Mouse (Mus musculus) liver, embryonic 11.5 days (tissue): Measurements from ENCODE around the gene Olfr97. TPM values are rescaled to one million over a fixed set of nuclear protein-coding genes. Genes with fewer than 3 reads are reported as not detected.

ENCODE experiments used
- ATAC-seq: fragments of 200-750 bp; cut with Nextera tagmentation; replicated peaks from 2 replicates; pipeline ENCODE4 v1.8.0; 2017; ENCODE audit warnings: moderate number of reproducible peaks, mild to moderate bottlenecking, moderate TSS enrichment, moderate library complexity; ENCODE audit not compliant: low FRiP score
- DNase-seq: peaks from one replicate; pipeline ENCODE4 v3.0.0-alpha.2; 2017; ENCODE audit warnings: low spot score
- H3K27ac ChIP-seq: fragments of 300-500 bp; sonication (generic); 2 replicates; pipeline ENCODE4 v1.5.1; 2014; ENCODE audit warnings: mild to moderate bottlenecking, low read depth, low read length, control low read depth
- H3K27me3 ChIP-seq: fragments of 300-500 bp; sonication (generic); replicated peaks from 2 replicates; pipeline ENCODE4 v1.6.1; 2014; ENCODE audit warnings: low read length, mixed read lengths; ENCODE audit not compliant: control insufficient read depth, insufficient read depth
- H3K36me3 ChIP-seq: fragments of 300-500 bp; sonication (generic); 2 replicates; pipeline ENCODE4 v1.6.1; 2014; ENCODE audit warnings: mild to moderate bottlenecking, low read length, moderate library complexity, mixed read lengths; ENCODE audit not compliant: control insufficient read depth, insufficient read depth
- H3K4me1 ChIP-seq: fragments of 300-500 bp; sonication (generic); replicated peaks from 2 replicates; pipeline ENCODE4 v1.6.1; 2014; ENCODE audit warnings: low read length, mixed read lengths; ENCODE audit not compliant: control insufficient read depth, insufficient read depth
- H3K4me2 ChIP-seq: fragments of 300-500 bp; sonication (generic); 2 replicates; pipeline ENCODE4 v1.6.1; 2014; ENCODE audit warnings: mild to moderate bottlenecking, control low read depth, moderate library complexity
- H3K4me3 ChIP-seq: fragments of 300-500 bp; sonication (generic); 2 replicates; pipeline ENCODE4 v1.5.1; 2014; ENCODE audit warnings: low read depth, low read length, control low read depth
- H3K9ac ChIP-seq: fragments of 300-500 bp; sonication (generic); 2 replicates; pipeline ENCODE4 v1.6.1; 2014; ENCODE audit warnings: low read depth, low read length, control low read depth
- H3K9me3 ChIP-seq: fragments of 300-500 bp; sonication (generic); 2 replicates; pipeline ENCODE4 v1.6.1; 2016; ENCODE audit warnings: low read length, inconsistent platforms, mixed read lengths; ENCODE audit not compliant: control insufficient read depth
- WGBS: fragments of 180-500 bp; shearing (Covaris S2); extraction: QIAGEN DNeasy Blood & Tissue Kit; methylation state at CpG from one replicate; pipeline ENCODE4 v1.1.7; 2014; 5-methylcytosine and 5-hydroxymethylcytosine counted together
- polyA plus RNA-seq: library from polyadenylated mRNA; unstranded; fragments of >200 nt; fragmentation: Nextera tagmentation; extraction: Ambion mirVana; gene quantifications from 2 replicates; pipeline ENCODE4 v1.2.1, GENCODE M21; 2014

Olfr97 gene
- polyA plus RNA-seq, 1 experiment from 2014 or later, result not detected

DNA sequence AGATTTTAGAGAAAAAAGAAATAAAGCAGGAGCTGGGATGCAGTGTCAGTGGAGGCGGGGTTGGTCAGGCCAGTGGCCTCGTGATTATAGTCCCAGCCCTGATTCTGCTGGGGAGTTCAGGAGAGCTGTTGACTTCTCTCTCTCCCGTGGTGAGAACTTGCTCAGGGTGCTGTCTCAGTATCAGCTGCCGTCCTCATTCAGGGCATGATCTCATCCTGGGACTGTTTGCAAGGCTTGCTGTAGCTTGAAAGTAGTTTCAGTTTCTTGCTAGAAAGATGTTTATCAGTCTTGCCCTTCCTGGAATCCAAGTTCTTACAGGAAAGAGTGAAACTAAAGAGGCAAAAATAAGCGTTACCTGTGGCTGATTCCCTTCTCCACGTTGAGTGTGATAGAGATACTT lies 51.7 kb downstream of the Olfr97 start:
- Histone ChIP-seq H3K4me1 (no peaks in the 10 kb centered on the region), H3K9me3 (no peaks in the 10 kb centered on the region), H3K9ac (no peak overlapping the region), H3K4me2 (no peak overlapping the region), H3K4me3 (no peak overlapping the region), H3K27ac (no peak overlapping the region), H3K36me3 (no peaks in the 10 kb centered on the region), H3K27me3 (no peaks in the 10 kb centered on the region)
- WGBS, result 28% methylated on average over 6 of the region's 6 CpGs
- ATAC-seq, result no peak
- no peak for DNase-seq

Other genes starting within 250 kb of the Olfr97 start
- gene H2-M5, start 247.8 kb downstream of the Olfr97 start, polyA plus RNA-seq, result 0.08 and 0.09 TPM in 2 replicates
- 28.3 and 28.8 TPM in 2 replicates for gene Zfp57, start 236.2 kb downstream of the Olfr97 start, polyA plus RNA-seq
- 0.14 TPM in 1 of 2 replicates, not detected in the other for gene Mog, start 213.9 kb downstream of the Olfr97 start, polyA plus RNA-seq
- 2.9 and 3.9 TPM in 2 replicates for gene Gabbr1, start 191.4 kb downstream of the Olfr97 start, polyA plus RNA-seq
- not detected in 2 replicates for gene Olfr90, start 148.8 kb downstream of the Olfr97 start, polyA plus RNA-seq
- 0.06 TPM in 1 of 2 replicates, not detected in the other for gene Olfr91, start 139.1 kb downstream of the Olfr97 start, polyA plus RNA-seq
- gene Olfr92, start 117.2 kb downstream of the Olfr97 start, polyA plus RNA-seq, result not detected in 2 replicates
- gene Olfr93, start 75.8 kb downstream of the Olfr97 start, polyA plus RNA-seq, result not detected in 2 replicates
- gene Ubd, start 43.4 kb downstream of the Olfr97 start, polyA plus RNA-seq, result not detected in 2 replicates
- not detected in 2 replicates for gene Olfr94, start 36.3 kb downstream of the Olfr97 start, polyA plus RNA-seq
- not detected in 2 replicates for gene Olfr95, start 24.2 kb downstream of the Olfr97 start, polyA plus RNA-seq
- not detected in 2 replicates for gene Olfr96, start 17.2 kb downstream of the Olfr97 start, polyA plus RNA-seq
- not detected in 2 replicates for gene Olfr98, start 26.4 kb upstream of the Olfr97 start, polyA plus RNA-seq
- 1.4 and 1.9 TPM in 2 replicates for gene H2-M3, start 32.9 kb upstream of the Olfr97 start, polyA plus RNA-seq
- gene Olfr99, start 46.1 kb upstream of the Olfr97 start, polyA plus RNA-seq, result not detected in 2 replicates
- gene Olfr101, start 67.0 kb upstream of the Olfr97 start, polyA plus RNA-seq, result not detected in 2 replicates
- gene Olfr102, start 79.7 kb upstream of the Olfr97 start, polyA plus RNA-seq, result not detected in 2 replicates
- not detected in 2 replicates for gene Olfr103, start 102.4 kb upstream of the Olfr97 start, polyA plus RNA-seq
- not detected in 2 replicates for gene Olfr104-ps, start 122.3 kb upstream of the Olfr97 start, polyA plus RNA-seq
- not detected in 2 replicates for gene Olfr105-ps, start 141.7 kb upstream of the Olfr97 start, polyA plus RNA-seq
- gene Olfr106-ps, start 153.1 kb upstream of the Olfr97 start, polyA plus RNA-seq, result not detected in 2 replicates
- gene Olfr107, start 161.9 kb upstream of the Olfr97 start, polyA plus RNA-seq, result not detected in 2 replicates
- gene Olfr108, start 208.2 kb upstream of the Olfr97 start, polyA plus RNA-seq, result not detected in 2 replicates
- not detected in 2 replicates for gene Olfr109, start 221.6 kb upstream of the Olfr97 start, polyA plus RNA-seq
- not detected in 2 replicates for gene H2-M2, start 246.2 kb upstream of the Olfr97 start, polyA plus RNA-seq